Mouse (Mus musculus) adrenal gland, adult 18-20 months (tissue): Measurements from ENCODE around the gene Pxmp4. TPM values are rescaled to one million over a fixed set of nuclear protein-coding genes. Genes with fewer than 3 reads are reported as not detected.

Experiments
- DNase-seq, 2 experiments: peaks; one replicate each; pipeline ENCODE4 v3.0.0; 2021 to 2022; ENCODE audit warnings: low spot score in 2 of 2
- total RNA-seq, 2 experiments: library from RNA; stranded (reverse); gene quantifications; 1 replicate in 1 of 2; 2 replicates in 1 of 2; pipeline ENCODE4 v1.2.3; 2021

Pxmp4 gene
- total RNA-seq, 2 experiments from 2014 or later, result 30.1 to 33.9 TPM

DNA sequence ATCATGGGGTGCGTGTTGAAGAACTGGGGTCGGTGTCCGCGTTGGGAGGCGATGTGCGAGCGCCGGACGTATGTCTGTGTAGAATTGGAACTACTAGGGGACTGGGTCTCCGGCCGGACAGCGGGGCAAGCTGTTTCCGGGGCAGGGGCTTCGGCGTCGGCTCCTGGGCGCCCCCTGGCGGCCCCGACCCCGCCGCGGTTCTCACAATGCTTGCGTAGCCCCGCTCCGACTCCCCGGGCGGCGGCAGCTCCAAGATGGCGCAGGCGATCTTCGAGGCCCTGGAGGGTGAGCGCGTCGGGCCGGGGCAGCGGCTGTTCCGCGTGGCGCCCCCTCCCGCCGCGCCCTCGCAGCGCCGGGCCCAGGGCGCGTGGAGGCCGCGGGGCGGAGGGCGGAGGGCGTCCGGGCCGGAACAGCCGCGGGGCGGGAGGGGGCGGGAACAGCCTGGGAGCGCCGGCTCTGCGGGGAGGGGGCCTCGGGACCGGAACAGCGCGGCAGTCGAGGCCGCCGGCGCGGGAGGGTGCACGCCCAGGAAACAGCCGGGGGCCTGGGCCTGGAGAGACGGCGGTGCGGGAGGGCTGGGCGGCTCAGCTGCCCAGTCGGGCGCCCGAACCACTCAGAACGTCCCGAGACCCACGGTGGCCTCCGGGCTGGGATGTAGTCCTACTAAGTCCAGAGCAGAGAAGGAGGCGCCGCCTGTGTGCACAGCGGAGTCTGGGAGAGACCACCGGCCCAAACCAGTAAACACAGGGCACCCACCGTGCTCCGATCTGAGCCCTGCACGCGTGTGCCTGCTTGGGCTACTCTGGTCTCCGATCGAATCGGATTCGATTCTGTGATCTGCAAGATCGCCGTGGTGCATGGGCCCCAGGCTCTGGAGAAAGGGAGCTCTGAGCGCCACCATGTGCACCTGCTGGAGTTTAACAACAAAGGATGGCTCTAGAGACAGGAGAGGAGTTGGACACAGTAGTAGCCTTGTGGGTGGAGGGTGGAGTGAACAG, 9.9 kb upstream of the Pxmp4 start, which contains the start of the genes Zfp341 and 4930519P11Rik:
Zfp341 (plus strand) TSS at position 180 of the 998 bp plus-strand sequence.
4930519P11Rik (minus strand) TSS at position 320 of the 998 bp plus-strand sequence.
- peak; percentile 86 to 87 for DNase-seq

DNA sequence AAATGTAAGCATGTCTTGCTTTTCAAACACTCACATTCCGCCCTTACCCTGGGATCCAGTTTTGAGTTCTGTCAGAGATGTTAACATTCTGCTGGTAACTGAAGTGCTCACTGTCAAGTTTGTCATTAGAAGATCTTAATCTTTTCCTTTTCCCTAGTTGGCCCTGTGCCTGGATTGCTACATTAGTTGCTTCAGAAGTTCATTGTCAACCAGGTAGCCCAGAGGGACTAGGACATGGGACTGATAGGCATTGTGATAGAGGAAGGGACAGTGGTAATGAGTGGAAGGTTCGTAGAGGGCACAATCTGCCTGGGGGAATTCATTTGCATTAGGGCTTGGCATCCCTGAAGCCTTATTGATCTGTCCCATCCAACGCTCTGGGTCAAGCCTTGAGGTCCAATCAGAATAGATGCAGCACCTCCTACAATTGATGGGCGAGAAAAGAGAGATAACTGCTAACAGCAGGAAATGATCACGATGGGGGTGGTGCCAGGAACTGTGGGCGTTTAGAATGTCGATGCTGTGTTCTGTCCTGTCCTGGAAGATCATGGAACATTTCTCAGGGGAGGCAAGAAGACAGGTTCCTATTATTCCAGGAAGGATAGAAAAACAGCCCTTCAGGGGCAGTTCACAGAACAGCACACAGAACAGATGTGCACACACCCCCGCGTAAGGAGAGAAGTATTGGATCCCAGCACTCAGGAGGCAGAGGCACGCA, 5.7 kb upstream of the Pxmp4 start:
- no peak for DNase-seq

DNA sequence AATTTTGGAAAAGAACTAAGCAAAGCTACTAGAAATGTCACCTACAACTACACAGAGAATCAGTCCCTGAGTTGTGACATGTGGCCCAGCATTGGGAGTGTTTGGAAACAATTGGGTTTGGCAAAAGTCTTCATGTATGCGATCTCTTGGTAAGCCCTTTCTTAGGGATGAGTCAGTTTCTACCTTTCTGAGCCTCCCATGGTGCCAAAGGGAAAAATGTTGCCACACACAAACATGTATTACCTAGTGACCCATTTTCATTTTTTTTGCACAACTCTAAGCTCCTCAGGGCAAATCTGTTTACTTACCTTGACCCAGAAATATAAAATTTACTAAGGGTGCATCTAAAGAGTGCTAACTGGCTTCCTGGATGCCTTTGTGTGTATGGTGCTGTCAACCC, 3.5 kb upstream of the Pxmp4 start:
- DNase-seq, result no peak

DNA sequence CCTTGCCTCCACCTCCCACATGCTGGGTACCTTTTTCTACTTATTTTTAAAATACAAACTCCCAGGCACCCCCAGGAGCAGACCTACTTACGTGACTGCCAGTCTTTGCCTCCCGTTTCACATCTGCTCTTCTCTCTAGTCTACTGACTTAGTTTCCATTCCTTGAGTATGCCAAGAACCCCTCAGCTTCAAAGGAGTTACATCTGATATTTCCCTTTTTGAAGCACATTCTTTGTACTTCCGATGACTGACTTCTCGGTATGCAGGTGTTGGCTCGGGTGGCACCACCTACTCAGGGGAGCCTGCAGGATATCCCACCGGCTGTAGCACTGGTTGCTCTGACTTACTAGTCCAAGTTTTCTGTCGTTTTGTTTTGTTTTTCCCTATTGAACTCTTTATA, 648 bp upstream of the Pxmp4 start:
- no peak for DNase-seq

DNA sequence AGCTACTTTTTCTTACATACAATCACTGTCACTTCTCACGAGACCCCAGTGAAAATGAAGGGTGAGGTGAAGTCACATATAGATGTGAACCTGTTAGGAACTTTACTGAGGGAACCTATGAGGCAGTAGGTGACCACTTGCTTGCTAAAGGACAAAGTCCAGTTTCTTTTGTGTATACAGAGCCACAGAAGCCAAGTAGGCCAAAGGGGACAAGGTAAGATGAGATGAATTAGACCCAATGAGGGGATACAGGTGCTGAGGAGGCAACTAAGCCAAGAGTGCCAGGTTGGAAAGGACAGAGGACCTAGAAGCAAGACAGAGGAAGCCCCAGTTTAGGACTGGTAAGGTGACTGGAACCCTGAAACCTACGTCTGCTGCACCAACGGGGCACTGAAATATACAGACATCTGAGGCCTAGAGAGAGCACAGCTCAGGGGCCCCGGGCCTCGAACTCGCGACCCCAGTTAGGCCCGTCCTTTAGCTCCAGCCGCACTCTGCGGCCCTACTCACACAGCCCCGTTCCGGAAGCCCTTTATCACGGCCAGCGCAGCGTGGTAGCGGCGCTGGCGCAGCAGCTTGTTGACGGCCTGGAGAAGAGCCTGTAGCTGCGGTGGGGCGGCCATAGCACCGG, 386 bp downstream of the Pxmp4 start:
- DNase-seq, result no peak

DNA sequence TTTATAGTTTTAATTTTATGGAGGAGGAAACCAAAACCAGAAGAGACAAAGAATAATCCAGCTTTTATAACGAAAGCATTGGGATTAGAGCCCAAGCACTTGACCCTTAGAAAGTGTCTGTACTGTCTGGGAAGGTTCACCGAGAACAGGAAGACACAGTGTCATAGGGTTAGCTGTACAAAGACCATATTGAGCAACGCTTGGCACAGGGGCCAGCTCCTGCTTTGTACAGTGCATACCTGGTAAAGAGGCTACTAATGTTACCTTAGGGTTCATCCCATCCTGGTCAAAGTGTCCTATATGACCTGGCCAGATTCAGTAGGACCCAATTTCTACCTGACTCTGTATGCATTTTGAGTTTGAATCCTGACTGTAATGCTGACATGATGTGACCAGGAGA, 2.2 kb downstream of the Pxmp4 start:
- no peak for DNase-seq

DNA sequence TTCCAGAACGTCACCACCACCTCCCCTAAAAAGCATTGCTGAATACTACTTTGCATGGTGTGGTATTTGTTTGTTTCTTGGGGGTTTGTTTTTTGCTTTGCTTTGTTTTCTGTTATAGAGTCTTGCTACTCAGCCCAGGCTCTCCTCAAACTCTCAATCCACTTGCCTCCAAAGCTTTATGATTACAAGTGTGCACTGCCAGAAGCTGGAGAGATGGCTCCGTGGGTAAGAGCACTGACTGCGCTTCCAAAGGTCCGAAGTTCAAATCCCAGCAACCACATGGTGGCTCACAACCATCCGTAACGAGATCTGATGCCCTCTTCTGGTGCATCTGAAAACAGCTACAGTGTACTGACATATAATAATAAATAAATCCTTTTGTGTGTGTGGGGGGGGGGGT, 2.9 kb downstream of the Pxmp4 start:
- DNase-seq, result no peak

DNA sequence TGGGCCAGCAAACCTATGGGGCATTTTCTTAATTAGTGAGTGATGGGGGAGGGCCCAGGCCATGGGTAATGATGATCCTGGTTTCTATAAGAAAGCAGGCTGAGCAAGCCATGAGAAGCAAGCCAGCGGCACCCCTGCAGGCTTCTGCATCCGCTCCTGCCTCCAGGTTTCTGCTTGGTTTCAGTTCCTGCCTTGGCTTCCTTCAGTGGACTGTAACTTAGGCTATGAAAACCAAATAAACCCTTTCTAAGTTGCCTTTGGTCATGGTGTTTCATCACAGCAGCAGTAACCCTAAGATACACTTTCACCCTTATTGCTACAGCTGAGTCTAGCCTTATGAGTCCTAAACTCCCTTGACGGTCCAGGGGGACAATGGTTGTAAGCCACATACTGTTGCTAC, 6.1 kb downstream of the Pxmp4 start:
- no peak for DNase-seq

DNA sequence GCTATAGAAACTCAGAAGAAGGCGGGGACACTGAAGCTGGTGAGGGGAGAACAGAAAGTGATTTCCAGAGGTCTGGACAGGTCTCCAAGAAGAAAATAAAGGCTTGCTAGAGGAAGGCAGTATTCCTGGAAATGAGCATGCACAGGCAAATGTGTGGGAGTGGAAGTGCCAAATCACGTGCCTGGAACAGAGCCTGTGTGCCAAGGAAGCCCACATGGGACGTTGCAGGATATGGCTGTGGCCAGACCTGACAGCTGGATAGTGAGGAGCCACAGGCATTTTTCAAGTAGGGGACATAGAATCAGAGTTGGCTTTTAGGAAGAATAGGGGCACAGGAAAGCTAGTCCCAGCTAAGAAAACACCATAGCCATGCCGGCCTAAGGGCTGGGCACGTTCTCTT, 7.7 kb downstream of the Pxmp4 start:
- DNase-seq, result no peak

DNA sequence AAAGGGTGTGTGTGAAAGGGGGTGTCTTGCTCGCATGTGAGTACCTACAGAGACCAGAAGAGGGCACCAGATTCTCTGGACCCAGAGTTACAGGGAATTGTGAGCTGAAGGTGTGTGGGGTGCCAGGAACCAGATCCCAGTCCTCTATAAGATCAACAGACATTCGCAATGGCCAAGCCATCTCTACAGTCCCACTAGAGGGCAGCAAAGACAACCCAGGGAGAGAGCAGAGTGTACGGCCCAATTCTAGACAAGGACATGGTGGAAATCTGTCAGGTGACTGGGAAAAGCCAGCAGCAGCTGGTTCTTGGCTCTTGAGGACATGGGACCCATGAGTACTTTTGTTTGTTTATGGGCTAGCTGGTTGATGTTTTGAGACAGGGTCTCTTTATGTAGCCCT, 10.5 kb downstream of the Pxmp4 start:
- peak in 1 of 2 experiments; percentile 41 for DNase-seq

DNA sequence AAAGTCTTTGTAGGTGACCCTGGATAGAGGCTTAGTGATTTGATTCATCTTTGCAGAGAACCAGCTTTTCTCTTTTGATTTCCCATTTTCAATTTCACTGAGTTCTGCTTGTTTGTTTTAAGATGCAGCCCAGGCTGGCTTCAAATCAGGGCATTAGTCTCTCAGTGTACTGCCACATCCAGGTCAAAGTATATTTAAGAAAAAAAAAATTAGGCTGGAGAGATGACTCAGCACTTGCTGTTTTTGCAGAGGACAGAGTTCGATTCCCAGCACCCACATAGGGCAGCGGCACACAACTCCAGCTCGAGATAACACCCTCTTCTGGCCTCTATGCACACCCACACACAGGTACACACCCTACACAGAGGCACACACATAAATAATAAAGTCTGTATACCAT, 12.3 kb downstream of the Pxmp4 start:
- no peak for DNase-seq

DNA sequence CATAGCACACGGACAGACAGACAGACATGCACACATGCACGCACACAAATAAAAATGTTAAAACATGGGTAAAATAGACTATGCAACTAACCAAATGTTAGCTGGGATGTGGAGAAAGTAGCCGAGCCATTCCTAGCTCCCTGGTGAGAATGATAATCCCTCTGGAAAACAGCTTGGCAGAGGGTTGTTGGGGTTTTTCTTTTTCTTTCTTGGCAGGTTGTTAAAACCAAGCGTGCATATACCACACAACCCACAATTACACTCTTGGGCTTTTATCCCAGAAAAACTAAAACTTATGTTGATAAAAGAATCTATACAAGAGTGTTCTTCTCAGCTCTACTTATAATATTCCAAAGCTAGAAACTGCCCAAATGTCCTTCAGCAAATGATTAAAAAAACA, 14.5 kb downstream of the Pxmp4 start:
- DNase-seq, result no peak

DNA sequence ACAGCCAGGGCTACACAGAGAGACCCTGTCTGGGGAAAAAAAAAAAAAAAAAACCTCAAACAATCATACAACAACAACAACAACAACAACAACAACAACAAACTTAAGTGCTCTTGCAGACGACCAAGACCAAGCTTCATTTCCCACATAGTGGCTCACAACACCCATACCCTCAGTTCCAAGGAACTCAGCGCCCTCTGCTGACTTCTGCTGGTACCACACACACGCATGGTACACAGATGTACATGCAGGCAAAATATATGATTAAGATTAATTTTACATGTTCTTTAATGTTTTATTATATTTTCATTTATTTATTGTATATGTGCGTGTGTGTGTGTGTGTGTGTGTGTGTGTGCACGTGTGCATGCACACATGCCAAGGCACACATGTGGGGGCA, 17.1 kb downstream of the Pxmp4 start:
- DNase-seq, result no peak

DNA sequence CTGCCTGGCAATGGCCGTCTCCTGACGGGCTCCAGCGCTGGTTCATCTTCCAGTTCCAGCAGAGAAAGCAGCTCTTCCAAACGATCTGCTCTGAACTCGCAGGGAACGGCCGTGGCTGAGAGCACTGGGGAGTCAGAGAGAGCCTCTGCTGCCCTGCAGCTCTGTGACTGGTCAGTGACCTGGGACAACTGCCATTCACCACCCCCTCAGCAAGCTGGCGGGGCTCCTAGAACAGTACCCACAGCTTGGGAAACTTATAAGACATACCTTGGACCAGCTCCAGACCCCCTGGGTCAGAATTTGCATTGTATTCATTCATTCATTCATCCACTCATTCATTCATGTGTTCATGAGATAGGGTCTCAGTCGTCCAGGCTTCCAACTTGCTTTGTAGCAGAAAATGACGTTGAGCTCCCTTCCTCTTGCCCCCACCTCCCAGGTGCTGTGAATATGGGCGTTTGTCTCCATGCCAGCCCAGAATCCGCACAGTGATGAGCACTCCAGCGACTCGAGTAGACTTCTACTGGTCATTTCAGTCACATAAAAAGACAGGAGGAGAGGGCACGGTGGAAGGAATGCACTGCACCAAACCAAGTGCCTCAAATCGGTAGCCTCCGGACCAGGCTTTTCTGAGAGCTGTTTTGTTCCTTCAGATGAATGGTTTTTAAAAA, 18.4 kb downstream of the Pxmp4 start:
- no peak for DNase-seq

DNA sequence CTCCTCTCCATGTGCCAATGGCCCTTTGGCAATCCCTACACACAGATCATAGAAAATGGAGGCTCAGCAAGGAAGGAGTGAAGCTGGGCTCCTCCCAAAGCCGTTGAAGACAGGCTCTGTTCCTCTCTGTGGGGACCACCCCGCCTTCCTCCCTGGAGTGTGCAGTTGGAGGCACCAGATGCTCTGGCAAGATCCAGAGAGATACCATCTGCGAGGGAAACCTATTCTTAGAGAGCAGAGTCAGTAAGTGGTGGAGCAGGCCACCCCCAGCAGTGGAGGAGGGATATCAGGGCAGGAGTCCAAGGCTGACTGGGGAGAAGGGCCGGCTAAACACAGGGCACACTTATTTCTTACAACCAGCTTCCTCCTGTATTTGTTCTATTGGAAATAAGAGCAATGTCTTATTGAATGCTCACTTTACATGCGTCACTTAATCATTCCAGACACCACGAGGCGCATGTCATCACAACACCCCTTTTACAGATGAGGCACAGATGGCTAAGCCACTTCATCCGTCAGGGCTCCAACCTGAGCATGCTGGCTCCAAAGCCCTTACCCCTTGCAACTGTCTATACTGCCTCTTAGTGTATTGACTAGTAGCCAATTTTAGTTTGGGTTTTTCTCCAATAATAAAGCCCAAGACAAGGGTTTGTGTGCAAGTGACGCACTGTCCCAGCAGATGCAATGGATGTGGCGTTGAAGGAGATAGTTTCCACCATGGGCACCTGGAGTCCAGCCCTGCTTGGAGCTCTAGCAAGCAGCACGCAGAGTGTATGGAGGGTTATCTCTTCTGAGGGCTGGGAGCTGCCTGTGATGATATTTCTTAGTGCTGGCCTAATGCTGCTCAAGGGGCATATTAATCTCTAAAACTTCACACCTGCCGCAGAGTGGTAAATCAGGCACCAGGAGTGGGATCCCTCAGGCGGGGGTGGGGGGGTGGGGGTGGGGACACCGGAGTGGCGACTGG, 19.3 kb downstream of the Pxmp4 start:
- DNase-seq, result no peak

DNA sequence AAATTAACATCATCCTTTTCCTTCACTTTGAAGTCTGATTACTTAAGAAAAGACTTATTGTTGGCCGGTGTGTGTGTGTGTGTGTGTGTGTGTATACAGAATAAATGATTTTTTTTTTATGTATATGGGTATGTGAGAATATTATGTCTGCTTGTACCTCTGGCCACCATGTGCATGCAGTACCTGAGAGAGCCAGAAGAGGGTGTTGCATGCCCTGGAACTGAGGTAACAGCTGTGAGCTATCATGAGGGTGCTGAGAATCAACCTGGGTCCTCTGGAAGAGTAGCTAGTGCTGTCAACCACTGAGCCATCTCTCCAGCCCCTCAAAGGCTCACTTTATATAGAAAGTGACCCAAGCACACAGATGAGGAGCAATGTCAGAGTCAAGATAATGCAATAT, 22.1 kb downstream of the Pxmp4 start:
- DNase-seq, result no peak

DNA sequence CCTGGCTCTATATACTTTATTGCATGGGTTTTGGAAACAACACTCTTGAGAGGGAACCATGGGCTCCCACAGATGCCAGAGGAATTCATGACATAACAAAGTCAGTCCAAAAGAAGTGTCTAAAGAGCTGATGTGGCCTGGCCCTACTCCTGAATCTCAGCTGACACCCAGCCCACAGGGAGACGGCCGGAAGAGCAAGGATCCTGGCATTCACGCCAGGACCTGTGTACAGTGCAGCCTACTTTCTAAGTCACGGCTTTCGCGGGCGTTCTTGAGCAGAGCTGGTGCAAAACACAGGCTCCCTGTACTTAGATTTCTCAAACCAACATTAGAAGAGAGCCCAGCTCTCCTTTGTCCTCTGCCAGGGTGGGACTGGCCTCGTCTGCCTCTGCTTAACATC, 22.9 kb downstream of the Pxmp4 start:
- no peak for DNase-seq

DNA sequence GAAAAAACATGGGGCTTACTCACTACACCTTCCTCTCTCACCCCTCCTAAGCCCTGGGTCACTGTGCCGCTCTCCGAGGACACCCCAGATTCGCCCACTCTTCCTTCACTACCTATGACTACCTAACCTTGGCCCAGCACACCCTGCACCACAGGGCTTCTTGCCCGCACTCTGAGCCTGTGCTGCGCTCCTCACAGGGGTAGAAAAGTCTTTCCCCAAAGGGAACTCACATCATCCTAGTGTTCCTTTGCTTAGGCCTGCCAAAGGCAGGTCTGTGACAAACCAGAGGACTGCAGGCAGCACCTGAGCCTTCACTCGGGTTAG, 25.8 kb downstream of the Pxmp4 start:
- no peak for DNase-seq

DNA sequence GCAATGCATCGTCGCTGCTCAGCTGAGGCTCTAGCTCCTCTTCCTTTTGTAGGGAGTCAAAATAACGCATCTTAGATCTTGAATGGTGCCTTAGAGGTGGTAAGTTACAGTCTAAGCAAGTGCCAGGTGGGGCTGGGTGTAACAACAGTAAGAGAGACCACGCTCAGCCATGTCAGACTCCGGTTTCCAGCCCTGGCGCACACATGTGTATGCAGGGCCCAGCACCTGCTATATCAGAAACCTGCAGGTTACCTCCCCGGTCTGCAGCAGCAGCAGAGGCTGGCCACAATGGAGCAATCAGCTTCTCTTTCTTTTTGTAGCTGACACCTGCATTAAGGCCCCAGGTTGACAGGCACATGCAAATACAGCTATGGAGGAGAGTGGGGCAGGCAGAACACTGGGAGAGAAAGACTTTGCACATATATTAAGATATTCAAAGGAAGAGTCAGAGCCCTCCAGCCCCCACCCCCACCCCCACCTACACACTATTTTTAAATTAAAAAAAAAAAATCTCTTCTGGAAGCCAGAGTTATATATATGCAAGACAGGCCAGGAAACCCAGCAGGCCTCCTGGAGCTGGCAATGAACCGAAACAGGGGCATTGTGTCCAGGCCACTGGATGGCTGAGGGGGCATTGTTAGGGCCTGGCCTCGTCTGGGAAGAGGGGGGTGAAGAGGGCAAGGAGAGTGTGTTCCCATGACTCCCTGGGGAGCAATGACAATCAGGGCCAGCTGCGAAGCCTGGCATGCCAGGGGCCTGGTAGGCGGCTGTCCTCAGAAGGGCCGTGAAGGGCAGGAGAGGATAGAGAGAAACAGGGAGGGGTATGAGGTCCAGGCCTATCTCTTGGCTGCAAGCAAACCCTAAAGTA, 26.4 kb downstream of the Pxmp4 start:
- DNase-seq, result no peak
